Mouse (Mus musculus) stomach, postnatal 0 days (tissue): Measurements from ENCODE around the gene U2af1.

ENCODE experiments used
- CTCF ChIP-seq: IDR thresholded peaks from 2 replicates; pipeline ENCODE4 v1.5.1; 2016; ENCODE audit warnings: antibody characterized with exemption, low read depth, mild to moderate bottlenecking, moderate library complexity
- EP300 ChIP-seq: optimal IDR thresholded peaks from 2 replicates; pipeline ENCODE3; 2016; ENCODE audit warnings: antibody characterized with exemption

DNA sequence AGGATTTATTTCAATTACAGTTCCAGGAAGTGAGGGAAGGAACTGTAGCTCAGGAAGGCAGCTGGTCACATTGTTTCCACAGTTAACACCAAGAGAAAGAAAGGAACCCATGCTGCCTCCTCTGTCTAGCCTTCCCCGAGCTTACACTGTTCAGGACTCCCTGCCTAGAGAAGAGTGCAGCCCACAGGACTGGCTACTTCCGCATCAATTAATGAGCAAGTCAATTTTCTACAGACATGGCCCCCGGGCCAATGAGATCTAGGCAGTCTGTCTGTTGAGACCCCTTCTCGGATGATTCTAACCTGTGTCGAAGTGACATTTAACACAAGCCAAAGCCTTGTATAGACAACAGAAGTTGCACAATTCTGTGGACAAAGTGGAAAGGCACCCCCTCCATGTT lies 23.8 kb downstream of the U2af1 start:
- TF ChIP-seq CTCF (no peak), EP300 (no peak)
